Mouse (Mus musculus) fibroblast of lung, adult 2 months (primary cell): ENCODE measurements around the gene Helq.

Experiments
- DNase-seq: peaks from one replicate; pipeline ENCODE4 v3.0.0-alpha.2; 2011; ENCODE audit warnings: low read depth

Helq gene

DNA sequence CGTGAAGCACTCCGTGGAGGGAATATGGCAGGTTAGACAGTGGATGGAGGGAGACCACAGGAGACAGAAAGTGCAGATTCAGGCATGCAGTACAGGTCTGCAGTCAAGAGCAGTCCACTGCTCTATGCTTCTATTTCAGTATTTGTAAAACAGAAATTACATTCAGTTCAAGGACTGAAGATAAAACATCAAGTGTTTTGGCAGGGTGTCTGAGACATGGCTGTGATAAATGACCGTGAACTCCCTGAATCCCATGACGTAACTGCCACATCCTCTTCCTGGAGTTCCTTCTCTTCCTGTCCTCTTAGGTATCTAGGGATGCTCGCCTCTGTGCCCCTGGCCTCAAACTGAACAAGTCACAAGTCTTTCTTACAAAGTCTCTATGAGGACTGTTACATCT is 21.5 kb downstream of the Helq start:
- DNase-seq, result no peak

DNA sequence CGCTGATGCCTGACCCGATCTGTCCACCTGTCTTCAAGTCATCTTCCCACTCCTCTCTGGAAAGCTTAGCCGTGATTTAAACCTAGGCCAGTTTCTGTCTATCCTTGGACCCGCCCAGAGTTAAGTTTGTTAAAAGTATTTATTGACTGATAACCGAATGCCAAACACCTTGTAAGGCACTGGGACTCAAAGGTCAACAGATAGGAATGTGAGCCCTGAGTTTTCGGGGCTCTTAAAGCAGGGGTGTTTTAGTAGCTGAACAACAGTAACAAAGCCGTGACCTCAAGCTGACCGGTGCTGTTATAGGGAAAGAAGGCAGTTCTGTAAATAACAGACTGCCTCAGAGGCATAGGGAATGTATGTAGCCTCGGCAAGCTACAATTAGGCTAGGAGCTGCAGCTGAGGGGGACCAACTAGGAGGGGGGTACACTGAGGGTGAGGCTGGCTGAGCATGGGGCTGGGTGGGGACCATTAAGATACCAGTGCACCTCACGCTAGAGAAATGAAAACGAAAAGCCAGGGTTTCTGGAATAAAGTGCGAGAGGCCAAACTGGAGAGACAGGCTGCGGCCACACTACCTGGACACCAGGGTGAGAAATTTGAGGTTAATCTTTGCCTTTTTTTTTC is 22.5 kb downstream of the Helq start:
- no peak for DNase-seq

DNA sequence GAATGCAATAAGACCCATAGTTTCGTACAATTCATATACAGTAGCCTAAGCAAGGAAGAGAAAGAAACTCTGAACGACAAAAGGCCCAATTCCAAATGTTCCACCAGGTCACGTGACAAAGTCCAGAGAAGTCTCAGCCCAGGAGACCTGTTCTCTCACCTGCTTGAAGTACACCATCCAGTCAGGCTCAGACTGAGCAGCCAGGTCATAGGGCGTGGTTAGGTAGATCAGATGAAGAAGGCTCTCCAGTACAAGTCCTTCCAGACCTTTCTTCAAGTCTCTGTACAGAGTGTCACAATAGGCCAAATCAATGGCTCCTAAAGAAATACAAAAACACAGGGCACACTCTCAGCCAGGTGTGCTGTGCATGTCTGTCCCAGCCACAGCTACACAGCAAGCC is 26.8 kb downstream of the Helq start:
- no peak for DNase-seq

DNA sequence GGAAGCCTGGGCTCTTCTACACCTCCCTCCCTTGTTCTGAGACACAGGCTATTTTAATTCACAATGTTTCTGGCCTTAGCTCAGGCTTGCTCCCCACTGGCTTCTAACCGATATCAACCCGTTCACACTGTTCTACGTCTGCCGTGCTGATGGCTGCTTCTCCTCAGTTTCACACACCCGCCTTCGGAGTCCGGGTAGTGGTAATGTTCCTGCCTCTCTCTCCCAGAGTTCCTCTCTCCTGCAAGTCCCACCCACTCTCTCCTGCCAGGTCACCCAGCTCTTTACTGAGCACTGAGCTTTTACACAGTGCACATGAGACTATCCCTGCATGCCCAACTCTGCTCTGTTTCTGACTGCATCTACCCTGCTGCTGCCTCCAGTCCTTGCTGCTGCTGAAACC is 32.4 kb downstream of the Helq start:
- DNase-seq, result no peak

DNA sequence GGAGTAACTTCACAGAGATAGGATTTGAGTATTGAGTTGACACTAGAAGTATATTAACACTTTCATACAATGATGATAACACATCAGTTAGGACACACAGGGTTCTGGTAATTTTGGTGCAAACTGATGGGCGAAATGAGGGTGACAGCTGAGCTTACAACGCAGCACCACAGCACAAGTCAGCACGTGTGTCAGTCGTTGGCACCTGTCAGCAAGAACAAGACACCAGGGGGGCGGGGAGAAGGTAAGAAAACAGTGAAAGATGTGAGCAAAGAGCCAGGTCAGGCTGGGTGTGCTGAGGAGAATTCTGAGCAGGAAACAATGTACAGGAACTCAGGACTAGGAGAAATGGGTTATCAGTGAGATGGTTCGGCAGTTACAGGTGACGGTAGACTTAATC is 36.7 kb downstream of the Helq start:
- no peak for DNase-seq

DNA sequence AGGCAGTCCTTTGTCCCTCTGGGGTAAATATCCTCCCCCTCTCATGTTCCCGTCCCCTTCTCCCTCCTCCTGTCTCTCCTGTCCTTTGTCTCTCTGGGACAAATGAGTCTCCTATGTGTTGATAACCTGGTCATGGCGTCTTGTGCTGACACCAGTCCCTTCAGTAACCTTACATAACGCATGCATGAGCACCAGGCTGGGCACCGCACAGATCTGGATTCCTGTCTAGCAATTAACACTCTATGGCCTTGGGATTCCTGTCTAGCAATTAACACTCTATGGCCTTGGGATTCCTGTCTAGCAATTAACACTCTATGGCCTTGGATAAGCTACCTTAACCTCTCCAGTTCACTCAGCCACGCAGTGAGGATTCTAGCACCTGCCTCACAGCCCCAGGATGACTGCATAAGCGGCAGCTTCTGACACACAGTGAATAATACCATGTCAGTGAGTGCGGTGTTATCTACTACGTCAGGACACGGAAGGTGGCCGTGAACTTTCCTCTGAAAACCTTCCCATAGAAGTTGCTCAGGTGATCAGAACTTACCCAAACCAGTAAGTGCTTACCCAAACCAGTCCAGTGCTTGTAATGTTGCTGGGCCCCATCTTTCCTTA is 38.2 kb downstream of the Helq start:
- no peak for DNase-seq

DNA sequence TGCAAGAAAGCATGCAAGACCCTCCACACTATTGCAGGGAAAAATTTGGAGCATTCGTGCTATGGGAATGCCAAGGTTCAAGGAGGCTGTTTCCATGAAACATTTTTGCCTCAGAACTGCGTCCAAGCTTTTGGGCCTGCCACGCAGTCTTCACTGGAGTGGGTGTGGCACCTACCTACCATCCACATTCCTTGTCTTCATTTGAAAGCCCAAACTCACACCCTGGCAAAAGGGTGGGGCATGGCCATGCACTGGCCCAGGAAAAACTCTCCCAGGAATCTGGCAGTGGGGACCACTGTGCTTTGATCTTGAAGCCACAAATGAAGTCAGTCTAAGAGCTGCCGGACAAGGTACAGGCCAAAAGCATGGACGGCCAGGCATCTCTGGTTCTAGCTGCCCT is 40.3 kb downstream of the Helq start:
- no peak for DNase-seq

DNA sequence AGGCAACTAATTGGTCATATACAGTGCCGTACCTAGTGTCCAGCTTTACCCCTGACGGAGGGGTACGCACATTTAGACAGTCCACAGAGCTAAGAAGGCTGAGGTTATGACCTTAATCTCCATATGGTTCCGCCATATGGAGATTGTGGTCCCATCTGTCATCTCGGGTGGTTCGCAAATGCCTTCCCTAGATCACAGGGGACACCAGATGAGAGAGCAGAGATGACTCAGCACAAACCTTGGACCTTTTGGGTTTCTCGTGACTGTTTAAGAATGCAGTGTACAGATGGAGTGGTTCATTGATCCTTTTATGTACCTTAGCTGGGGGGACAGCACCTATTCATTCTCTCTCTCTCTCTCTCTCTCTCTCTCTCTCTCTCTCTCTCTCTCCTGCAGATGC is 45.0 kb downstream of the Helq start:
- DNase-seq, result no peak

DNA sequence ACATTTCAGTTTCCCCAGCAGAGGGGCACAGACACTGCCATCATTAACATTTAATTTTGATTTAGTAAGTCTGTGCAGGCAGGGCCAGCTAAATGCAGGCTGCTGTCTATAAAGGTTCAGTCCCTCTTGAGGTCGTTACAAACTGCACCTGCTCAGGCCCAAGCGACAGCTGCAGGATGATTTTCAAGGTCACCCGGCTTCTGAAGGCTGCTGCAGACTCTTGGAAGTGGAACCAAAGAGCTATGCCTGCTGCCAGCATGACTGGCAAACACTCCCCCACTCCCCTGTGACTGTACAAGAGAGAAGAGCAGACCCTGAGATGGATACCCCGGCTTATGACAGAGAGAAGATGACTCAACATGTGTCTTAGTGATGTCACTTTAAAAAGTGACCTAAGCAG is 46.7 kb downstream of the Helq start:
- no peak for DNase-seq

DNA sequence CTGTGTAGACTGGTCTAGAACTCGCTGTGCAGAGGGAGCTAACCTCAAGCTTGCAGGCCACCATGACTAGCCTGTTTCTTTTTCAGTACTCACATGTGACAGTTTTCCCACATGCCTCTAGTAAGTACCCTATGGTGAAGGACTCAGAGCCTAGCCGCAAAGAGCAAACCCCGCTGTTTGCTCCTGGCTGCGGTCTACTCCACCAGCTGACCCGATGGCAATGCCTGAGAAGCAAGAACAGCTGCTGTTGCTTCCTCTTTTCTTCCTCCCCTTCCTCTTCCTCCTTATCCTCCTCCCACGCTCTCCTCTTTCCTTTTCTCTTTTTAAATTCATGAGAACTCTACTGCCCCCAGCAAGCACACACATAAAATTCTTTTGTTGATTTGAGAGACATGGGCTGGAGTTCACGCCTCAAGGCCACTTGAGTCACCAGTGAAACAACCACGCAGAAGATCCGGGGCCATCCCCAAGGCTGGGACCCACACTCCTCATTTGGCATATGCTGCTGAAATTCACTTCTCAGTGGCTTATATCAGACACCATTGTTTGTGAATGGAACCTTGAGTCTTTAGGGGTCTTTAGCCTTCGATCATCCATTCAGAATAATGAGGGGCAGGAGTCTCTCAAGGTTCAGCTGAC is 47.7 kb downstream of the Helq start:
- no peak for DNase-seq

DNA sequence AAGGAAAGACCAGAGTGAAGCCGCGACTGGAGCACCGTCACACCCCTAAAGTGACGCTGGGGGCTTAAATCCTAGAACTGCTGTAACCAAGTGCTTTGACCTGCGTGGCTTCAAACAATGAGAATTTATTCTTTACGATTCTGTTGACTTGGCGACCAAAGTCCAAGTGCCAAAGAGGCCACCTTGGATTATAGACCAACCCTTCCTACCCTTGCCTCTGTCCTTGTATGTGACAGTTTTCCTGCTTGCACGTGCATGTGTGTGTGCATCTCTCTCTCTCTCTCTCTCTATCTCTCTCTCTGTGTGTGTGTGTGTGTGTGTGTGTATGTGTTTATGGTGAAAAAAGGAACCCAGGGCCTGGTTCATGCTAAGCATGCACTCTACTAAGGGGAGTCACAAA is 59.6 kb downstream of the Helq start:
- no peak for DNase-seq

DNA sequence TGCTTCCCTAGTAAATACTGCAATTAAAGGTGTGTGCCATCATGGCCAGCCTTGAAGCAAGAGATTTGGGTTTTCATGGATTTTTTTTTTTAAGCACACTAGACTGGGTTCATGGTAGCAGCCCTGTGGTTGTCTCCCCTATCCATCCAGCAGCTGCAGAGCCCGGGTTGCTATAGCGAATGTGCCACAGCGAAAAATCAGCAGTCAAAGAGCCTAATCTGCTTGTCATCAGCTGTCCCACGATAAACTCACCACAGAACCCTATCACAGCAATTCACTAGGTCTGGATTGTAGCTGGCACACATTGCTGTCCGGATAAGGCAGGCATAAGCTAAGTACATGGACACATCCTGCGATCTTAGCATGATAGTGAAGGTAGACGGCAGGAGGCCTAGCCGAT is 61.5 kb downstream of the Helq start:
- DNase-seq, result no peak

DNA sequence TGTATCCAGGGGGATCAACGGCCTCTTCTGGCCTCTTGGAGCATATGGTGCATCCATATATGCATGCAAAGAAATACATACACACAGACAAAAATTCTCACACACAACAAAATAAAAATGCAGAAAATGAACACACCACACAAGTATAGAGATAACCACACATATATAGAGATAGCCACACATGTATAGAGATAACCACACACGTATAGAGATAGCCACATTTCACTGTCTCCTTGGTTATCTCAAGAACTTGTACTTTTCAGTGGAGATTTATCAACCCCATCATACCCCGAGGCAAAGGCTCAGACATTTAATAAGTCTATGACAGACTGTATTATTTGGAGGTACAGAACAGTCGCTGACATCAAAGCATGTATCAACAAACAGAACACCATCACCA is 63.9 kb downstream of the Helq start:
- no peak for DNase-seq

DNA sequence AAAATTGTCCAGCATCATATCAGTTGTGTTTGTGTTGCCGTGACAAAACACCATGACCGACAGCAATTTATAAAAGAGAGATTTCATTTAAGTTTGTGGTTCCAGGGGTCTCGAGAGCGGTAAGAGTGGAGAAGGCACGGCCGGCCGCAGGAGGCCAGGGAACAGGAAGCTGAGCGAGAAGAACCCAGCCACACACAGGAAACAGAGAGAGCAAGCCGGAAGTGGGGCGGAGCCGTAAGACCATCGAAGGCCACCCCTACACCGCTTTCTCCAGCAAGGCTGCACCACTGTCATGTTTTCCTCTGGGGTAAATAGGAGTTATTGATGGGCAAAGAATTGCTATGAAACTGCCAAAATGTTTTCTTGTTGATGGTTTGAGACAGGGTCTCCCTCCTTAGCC is 69.6 kb downstream of the Helq start:
- DNase-seq, result no peak

DNA sequence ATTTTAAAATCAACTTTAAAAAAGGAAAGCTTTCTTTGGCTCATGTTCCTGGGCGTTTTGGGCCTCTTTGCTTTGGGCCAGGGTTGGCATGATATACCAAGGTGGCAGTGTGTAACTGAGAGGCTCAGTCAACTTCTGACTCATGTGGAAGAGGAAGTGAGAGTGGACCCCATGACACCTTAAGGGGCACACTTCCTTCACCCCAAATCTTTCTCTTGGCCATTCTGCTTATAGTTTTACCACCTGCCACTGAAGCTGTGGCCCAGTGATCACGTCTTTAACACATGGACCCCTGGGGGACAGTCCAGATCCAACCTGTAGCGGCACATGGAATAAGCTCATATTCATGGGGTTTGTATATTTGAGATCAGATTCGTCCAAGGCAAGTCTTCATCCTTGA is 72.4 kb downstream of the Helq start:
- no peak for DNase-seq

DNA sequence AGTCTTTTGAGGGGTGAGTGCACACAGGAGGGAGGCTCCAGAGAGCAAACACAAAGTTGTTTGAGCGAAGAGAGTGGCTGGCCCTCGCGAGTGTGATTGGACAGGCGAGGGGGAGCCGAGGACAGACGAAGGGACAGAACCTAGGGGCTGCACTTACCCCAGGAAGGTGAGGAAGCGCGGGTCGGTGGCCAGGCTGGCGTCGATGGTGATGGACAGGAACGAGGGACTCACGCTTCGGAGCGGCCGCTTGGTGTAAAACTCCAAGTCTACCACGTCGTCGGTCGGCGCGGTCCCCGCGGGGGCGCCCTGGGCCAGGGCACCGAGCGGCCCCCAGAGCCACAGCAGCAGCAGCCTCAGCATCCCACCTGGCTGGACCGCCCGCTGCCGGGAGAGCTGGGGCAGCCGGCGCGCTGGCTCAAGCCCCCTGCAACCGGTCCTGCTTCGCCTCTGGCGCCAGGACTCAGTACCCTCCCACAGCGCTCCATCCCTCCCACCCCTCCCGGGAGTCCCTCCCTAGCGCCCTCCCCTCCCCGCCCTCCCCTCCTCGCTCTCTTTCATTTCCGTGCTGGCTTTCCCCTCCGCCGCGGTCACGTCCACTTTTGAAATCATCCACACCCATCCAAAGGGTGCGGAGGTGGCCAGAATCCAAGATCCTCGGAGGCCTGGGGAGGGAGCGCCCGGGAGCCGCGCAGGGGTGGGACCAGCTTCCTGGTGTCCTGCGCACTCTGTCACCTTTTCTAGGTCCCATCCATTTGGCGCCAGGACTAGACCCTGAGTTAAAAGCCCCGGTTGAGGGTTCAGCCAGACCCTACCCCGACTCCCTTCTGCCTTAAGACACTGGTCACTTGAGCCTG is 78.9 kb downstream of the Helq start, which contains the start of gene Hpse:
Gene Hpse, minus strand, starts transcription at position 482 of the 854 bp plus-strand sequence.
- DNase-seq, result no peak

DNA sequence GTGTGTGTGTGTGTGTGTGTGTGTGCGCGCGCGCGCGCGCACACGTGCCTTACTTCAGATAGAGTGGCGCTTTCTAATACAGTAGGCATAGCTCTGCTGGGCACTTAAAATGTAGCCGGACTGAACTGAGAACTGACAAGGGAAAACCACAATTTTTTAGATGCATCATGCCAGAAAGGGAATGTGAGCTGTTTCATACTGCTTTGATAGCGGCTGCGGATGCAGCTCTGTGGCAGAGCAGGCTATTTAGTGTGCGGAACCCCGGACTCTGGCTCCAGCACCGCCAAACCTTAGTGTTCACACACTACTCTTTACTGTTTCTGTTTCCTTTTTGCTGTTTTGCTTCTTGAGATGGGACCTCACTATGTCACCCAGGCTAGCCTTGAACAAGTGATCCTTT is 81.6 kb downstream of the Helq start:
- DNase-seq, result no peak
